Comparison of ENCODE assay signal across 8 mouse cellular contexts in genomic region chr7:29071169-29071891, GRCm38 (mm10). TPM values are rescaled to one million over a fixed set of nuclear protein-coding genes. Genes with fewer than 3 reads are reported as not detected.
DNase-seq lines count a peak whose midpoint lies in the region; ATAC-seq and TF ChIP-seq lines count a peak whose summit lies in the region.

No protein-coding gene starts in this region.

- H3K9me3 ChIP-seq in liver, embryonic 11.5 days (ENCODE audit: control insufficient read depth, low read length): no peaks in the 10 kb centered on the region
- no peaks in the 10 kb centered on the region for H3K9me3 ChIP-seq in liver, postnatal 0 days (ENCODE audit: low read length)
- no peaks in the 10 kb centered on the region for H3K9me3 ChIP-seq in forebrain, embryonic 12.5 days

- H3K27ac ChIP-seq in liver, embryonic 11.5 days (ENCODE audit: low read depth, low read length): no peak overlapping the region
- H3K27ac ChIP-seq in liver, postnatal 0 days (ENCODE audit: low read depth): no peak overlapping the region
- H3K27ac ChIP-seq in forebrain, embryonic 12.5 days: peak overlapping the region; percentile 96

- no peaks in the 10 kb centered on the region for H3K79me2 ChIP-seq in myocyte (ENCODE audit: control insufficient read depth, insufficient read depth)

- no peaks in the 10 kb centered on the region for H3K36me3 ChIP-seq in liver, embryonic 11.5 days (ENCODE audit: control insufficient read depth, insufficient read depth, low read length)
- H3K36me3 ChIP-seq in liver, postnatal 0 days (replicated peaks; ENCODE audit: insufficient read depth, low read length): no peaks in the 10 kb centered on the region
- no peaks in the 10 kb centered on the region for H3K36me3 ChIP-seq in forebrain, embryonic 12.5 days (replicated peaks)
- peaks cover 6% of the 10 kb centered on the region for H3K36me3 ChIP-seq in myocyte (ENCODE audit: control insufficient read depth, insufficient read depth)

- H3K4me3 ChIP-seq in liver, embryonic 11.5 days (ENCODE audit: low read depth, low read length): peak overlapping the region; percentile 28
- H3K4me3 ChIP-seq in liver, postnatal 0 days (ENCODE audit: low read depth, low read length): no peak overlapping the region
- H3K4me3 ChIP-seq in forebrain, embryonic 12.5 days (replicated peaks): peak overlapping the region; percentile 48
- H3K4me3 ChIP-seq in myocyte: no peak overlapping the region

- no peak overlapping the region for H3ac ChIP-seq in myocyte (ENCODE audit: control insufficient read depth, insufficient read length)

- intact Hi-C loops in gastrocnemius, postnatal 14 days (cut with DNase I; ENCODE audit: low total_unique reads): no loop called here

- no peak for ATAC-seq in liver, embryonic 11.5 days (replicated peaks; ENCODE audit: low FRiP score)
- ATAC-seq in liver, postnatal 0 days: no peak
- peak; percentile 93 for ATAC-seq in forebrain, embryonic 12.5 days (ENCODE audit: low FRiP score)

- 0 out of 2 replicates have a peak, but pooled peaks cover 2% of the 10 kb centered on the region for H3K4me1 ChIP-seq in liver, embryonic 11.5 days (replicated peaks; ENCODE audit: control insufficient read depth, insufficient read depth, low read length)
- no peaks in the 10 kb centered on the region for H3K4me1 ChIP-seq in liver, postnatal 0 days (ENCODE audit: insufficient read depth)
- H3K4me1 ChIP-seq in forebrain, embryonic 12.5 days: peaks cover 45% of the 10 kb centered on the region

- TF ChIP-seq CTCF in liver, postnatal 0 days (IDR thresholded peaks at IDR 0.05; ENCODE audit: low read depth): no peak

- no peak for TF ChIP-seq EP300 in liver, postnatal 0 days (IDR thresholded peaks at IDR 0.05; ENCODE audit: low read depth)

- H3K27me3 ChIP-seq in liver, embryonic 11.5 days (replicated peaks; ENCODE audit: control insufficient read depth, insufficient read depth, low read length): peaks cover 46% of the 10 kb centered on the region
- H3K27me3 ChIP-seq in liver, postnatal 0 days (ENCODE audit: insufficient read depth, low read length): peaks cover 22% of the 10 kb centered on the region; the same call in 1 of the 2 replicates
- H3K27me3 ChIP-seq in forebrain, embryonic 12.5 days: peaks cover 36% of the 10 kb centered on the region
- H3K27me3 ChIP-seq in myocyte (ENCODE audit: control insufficient read depth, insufficient read depth, insufficient read length): no peaks in the 10 kb centered on the region

- peak overlapping the region; percentile 54 for H3K4me2 ChIP-seq in liver, embryonic 11.5 days
- no peak overlapping the region for H3K4me2 ChIP-seq in liver, postnatal 0 days (ENCODE audit: low read depth, low read length)
- peak overlapping the region; percentile 73 for H3K4me2 ChIP-seq in forebrain, embryonic 12.5 days
- H3K4me2 ChIP-seq in myocyte (ENCODE audit: low read depth): no peak overlapping the region

- no peak overlapping the region for H3K9ac ChIP-seq in liver, embryonic 11.5 days (ENCODE audit: low read depth, low read length)
- no peak overlapping the region for H3K9ac ChIP-seq in liver, postnatal 0 days (replicated peaks)
- peak overlapping the region; percentile 45 for H3K9ac ChIP-seq in forebrain, embryonic 12.5 days

- no peak for DNase-seq in liver, embryonic 11.5 days (ENCODE audit: low spot score)
- DNase-seq in liver, postnatal 0 days: no peak
- DNase-seq in layer of hippocampus, postnatal 10 days (ENCODE audit: low spot score in 2 of 2): peak; percentile 62 to 69
- DNase-seq in urinary bladder, postnatal 10 days (ENCODE audit: low spot score): no peak
- no peak for DNase-seq in B cell, adult 2 months
- DNase-seq in gastrocnemius, postnatal 14 days: no peak

- no peak for TF ChIP-seq POLR2A in myocyte (IDR thresholded peaks at IDR 0.05; ENCODE audit: insufficient read length, low read depth)

- 11% methylated on average over 42 of the region's 42 CpGs for WGBS in liver, embryonic 11.5 days
- 18% methylated on average over 42 of the region's 42 CpGs for WGBS in liver, postnatal 0 days (ENCODE audit: insufficient replicate concordance)
- WGBS in forebrain, embryonic 12.5 days: 2% methylated on average over 42 of the region's 42 CpGs

TF ChIP-seq in myocyte, 11 proteins besides CTCF, POLR2A, EP300 and RAD21:
- TF ChIP-seq TCF3 (IDR thresholded peaks at IDR 0.05; ENCODE audit: insufficient read length, low read depth) (no peak), POLR2AphosphoS2 (IDR thresholded peaks at IDR 0.05; ENCODE audit: insufficient read length, low read depth) (peak; percentile 40)
TF ChIP-seq in myocyte: peak in this region for 1.

RNA-seq across cellular contexts. Expression of gene Ryr1, which starts 53.6 kb away (rescaled TPM):
- 0.52 and 0.71 TPM in 2 replicates for polyA plus RNA-seq in liver, embryonic 11.5 days (2014; fragmentation: Nextera tagmentation; extraction: Ambion mirVana)
- polyA plus RNA-seq in liver, postnatal 0 days (2015; fragmentation: Nextera tagmentation; extraction: Ambion mirVana): 0.09 and 0.33 TPM in 2 replicates
- polyA plus RNA-seq in forebrain, embryonic 12.5 days (2016; fragmentation: Nextera tagmentation; extraction: Ambion mirVana): 3.6 and 4.8 TPM in 2 replicates
- 10 to 100 TPM; 12.6 to 13.7 TPM for total RNA-seq in layer of hippocampus, postnatal 10 days (2021)
- polyA plus RNA-seq in myocyte (2012; fragmentation: generic; extraction: Trizol): 73.1 TPM
- total RNA-seq in gastrocnemius, postnatal 14 days (2021): 100 to 1,000 TPM; 746 to 901 TPM

Comparison
In these comparisons a context has a peak if more than half of its experiments do, and no peak if none do; other contexts are left out.
1. H3K4me2 ChIP-seq: peak in liver, embryonic 11.5 days (single experiment) and forebrain, embryonic 12.5 days (single experiment); none in liver, postnatal 0 days (single experiment) and myocyte (single experiment).
2. H3K4me3 ChIP-seq: peak in liver, embryonic 11.5 days (single experiment) and forebrain, embryonic 12.5 days (single experiment); none in liver, postnatal 0 days (single experiment) and myocyte (single experiment).
3. DNase-seq: peak in layer of hippocampus, postnatal 10 days (2 of 2); none in liver, embryonic 11.5 days (single experiment), liver, postnatal 0 days (single experiment), urinary bladder, postnatal 10 days (single experiment), B cell, adult 2 months (0 of 2) and gastrocnemius, postnatal 14 days (single experiment).
4. RNA of gene Ryr1, which starts 53.6 kb away (polyA plus RNA-seq): 73.1 TPM in myocyte (single experiment); 3.6 to 4.8 TPM in forebrain, embryonic 12.5 days, 0.52 to 0.71 TPM in liver, embryonic 11.5 days and 0.09 to 0.33 TPM in liver, postnatal 0 days; every median in the first group is over 10 times any median in the second.